Mouse (Mus musculus): ENCODE data around the gene Soga1. TPM values are rescaled to one million over a fixed set of nuclear protein-coding genes. Genes with fewer than 3 reads are reported as not detected.

The Soga1 gene
- total RNA-seq, 2 experiments from 2014 or later, result 36.3 to 46.3 TPM

GRCm38 (mm10) chr2:157064978-157065878 is 13.8 kb downstream of the Soga1 start:
- DNase-seq (ENCODE audit: extremely low spot score in 1 of 2, low spot score in 1 of 2), result no peak

GRCm38 (mm10) chr2:157064136-157064535 is 14.9 kb downstream of the Soga1 start:
- no peak for DNase-seq (ENCODE audit: extremely low spot score in 1 of 2, low spot score in 1 of 2)

GRCm38 (mm10) chr2:157063241-157063700 is 15.8 kb downstream of the Soga1 start:
- no peak for DNase-seq (ENCODE audit: extremely low spot score in 1 of 2, low spot score in 1 of 2)

- DNase-seq (ENCODE audit: extremely low spot score in 1 of 2, low spot score in 1 of 2), result no peak
Observed at GRCm38 (mm10) chr2:157060557-157061305, 18.3 kb downstream of the Soga1 start.

- DNase-seq (ENCODE audit: extremely low spot score in 1 of 2, low spot score in 1 of 2), result no peak
Observed at GRCm38 (mm10) chr2:157060037-157060436, 19.0 kb downstream of the Soga1 start.

DNA sequence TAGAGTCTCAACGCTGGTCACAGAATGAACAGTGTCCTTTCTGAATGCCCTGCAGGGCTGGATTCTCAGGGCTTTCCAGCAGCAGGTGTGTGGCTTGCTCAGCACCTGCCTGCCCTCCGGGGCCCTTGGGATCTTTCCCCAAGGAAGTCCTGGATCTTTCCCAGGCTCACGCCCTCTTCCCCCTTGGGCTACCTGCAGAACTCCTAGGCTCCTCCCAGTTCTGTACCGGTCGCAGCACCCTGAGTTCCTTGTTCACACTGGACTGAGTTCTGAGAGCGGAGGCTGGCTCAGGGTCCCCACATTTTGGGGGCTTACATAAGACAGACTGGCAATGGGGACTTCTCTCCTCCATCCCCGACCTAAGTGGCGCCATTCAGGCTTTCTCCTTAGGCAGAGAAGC is 19.9 kb downstream of the Soga1 start:
- DNase-seq (ENCODE audit: extremely low spot score in 1 of 2, low spot score in 1 of 2), result no peak

DNA sequence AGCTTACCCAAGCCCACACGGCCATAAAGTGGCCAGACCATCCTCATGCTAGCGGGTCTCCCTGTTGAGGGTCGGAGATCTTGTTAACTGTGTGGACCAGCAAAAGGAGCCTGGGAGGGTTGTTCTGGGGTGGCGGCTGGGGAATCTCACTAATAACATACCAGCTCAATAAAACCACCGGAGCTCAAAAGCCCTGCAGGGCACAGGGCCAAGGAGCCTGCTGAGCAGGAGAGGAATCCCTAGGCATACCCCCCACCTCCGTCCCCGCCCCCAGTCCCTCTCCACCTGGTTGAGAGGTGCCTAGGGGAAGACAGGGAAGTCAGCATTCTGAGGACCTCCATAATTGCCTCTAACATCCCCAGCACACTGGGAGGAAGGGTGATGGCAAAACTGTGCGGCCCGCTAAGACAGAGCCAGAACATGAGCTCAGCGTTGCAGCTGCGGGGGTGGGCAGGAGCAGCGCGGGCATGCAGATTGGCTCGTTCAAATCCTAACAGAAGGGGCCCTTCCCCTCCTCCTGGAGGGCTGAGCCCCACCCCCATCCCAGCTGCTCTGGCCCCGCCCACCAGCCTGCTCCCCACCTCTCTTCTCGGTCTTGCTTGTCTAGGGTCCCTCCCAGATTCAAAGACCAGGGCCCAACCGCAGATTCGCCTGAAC is 20.6 kb downstream of the Soga1 start:
- peak in 1 of 2 experiments; percentile 70 for DNase-seq (ENCODE audit: extremely low spot score in 1 of 2, low spot score in 1 of 2)

DNA sequence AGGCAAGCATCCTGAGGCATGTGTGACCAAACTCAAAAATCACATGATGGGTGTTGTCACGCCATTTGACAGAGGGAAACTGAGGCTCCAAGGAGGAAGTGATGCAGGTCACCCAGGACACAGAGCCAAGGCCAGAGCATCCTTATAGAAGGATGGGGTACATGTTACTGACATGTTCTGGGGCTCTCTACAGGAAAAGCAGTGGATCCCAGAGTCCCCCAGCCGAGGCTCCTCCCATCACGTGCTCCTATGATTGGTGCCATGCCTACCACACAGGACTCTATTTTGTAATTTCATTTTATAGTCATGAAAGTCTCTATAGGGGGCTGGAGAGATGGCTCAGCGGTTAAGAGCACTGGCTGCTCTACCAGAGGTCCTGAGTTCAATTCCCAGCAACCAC is 21.3 kb downstream of the Soga1 start:
- DNase-seq (ENCODE audit: extremely low spot score in 1 of 2, low spot score in 1 of 2), result no peak

GRCm38 (mm10) chr2:157057186-157057585 is 21.9 kb downstream of the Soga1 start:
- no peak for DNase-seq (ENCODE audit: extremely low spot score in 1 of 2, low spot score in 1 of 2)

- DNase-seq (ENCODE audit: extremely low spot score in 1 of 2, low spot score in 1 of 2), result no peak
Observed at GRCm38 (mm10) chr2:157055721-157056120, 23.3 kb downstream of the Soga1 start.

DNA sequence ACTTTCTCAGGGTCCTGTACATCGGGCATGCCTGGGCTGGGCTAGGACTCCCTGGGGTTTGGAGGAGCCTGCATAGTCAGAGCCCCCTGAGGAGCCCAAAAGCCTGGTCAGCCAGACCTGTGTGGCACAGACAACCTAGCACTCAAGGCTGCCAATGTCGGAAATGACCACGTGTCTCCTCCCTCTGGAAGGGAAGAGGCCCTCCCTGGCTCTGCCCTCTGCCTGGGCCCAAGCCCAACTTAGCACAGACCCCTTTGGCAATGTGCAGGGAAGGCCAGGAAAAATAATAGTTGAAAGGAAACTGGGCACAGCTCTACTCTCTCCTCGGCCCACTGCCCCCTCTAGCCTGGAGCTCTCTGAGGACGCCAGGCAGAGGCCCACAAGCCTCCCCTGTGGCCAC is 24.2 kb downstream of the Soga1 start:
- no peak for DNase-seq (ENCODE audit: extremely low spot score in 1 of 2, low spot score in 1 of 2)

- no peak for DNase-seq (ENCODE audit: extremely low spot score in 1 of 2, low spot score in 1 of 2)
Observed at GRCm38 (mm10) chr2:157054297-157054696, 24.8 kb downstream of the Soga1 start.

- no peak for DNase-seq (ENCODE audit: extremely low spot score in 1 of 2, low spot score in 1 of 2)
Observed at GRCm38 (mm10) chr2:157053787-157054186, 25.3 kb downstream of the Soga1 start.

DNA sequence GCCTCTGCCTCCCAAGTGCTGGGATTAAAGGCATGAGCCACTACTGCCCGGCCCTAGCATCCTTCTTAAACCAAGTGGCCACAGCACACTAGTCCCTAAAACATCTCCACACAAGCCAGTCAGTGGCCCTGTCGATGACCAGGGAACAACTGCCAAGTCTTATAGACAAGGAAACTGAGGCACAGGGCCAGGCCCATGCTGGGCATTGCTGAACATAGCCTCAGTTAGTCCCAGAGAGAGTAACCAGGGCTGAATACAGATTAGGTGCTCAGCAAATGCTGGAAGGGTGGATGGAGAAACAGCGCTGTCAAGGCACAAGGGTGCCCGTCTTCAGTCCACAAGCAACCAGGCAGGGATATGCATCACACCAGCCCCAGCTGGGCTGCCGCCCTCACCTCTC is 25.9 kb downstream of the Soga1 start:
- DNase-seq (ENCODE audit: extremely low spot score in 1 of 2, low spot score in 1 of 2), result no peak

GRCm38 (mm10) chr2:157052448-157052847 is 26.6 kb downstream of the Soga1 start:
- no peak for DNase-seq (ENCODE audit: extremely low spot score in 1 of 2, low spot score in 1 of 2)

DNA sequence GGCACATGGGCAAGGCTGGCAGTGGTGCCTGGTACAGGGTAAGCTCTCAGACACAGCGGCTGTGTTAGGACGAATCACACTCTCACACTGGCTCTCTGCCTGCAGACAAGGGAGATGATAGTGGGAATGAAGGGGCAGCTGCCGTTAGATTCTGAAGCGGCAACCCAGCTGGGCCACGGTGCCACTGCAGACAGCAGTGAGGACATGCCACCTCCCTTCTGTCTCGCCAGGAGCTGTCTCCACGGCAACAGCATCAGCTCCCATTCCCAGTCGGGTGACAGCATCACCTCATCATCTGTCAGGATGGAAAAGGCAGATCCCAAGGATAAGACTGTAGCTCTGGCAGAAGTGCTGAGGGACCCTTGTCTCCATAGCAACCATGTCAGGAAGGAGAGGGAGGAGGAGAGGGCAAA is 29.2 kb downstream of the Soga1 start:
- DNase-seq (ENCODE audit: extremely low spot score in 1 of 2, low spot score in 1 of 2), result no peak

DNA sequence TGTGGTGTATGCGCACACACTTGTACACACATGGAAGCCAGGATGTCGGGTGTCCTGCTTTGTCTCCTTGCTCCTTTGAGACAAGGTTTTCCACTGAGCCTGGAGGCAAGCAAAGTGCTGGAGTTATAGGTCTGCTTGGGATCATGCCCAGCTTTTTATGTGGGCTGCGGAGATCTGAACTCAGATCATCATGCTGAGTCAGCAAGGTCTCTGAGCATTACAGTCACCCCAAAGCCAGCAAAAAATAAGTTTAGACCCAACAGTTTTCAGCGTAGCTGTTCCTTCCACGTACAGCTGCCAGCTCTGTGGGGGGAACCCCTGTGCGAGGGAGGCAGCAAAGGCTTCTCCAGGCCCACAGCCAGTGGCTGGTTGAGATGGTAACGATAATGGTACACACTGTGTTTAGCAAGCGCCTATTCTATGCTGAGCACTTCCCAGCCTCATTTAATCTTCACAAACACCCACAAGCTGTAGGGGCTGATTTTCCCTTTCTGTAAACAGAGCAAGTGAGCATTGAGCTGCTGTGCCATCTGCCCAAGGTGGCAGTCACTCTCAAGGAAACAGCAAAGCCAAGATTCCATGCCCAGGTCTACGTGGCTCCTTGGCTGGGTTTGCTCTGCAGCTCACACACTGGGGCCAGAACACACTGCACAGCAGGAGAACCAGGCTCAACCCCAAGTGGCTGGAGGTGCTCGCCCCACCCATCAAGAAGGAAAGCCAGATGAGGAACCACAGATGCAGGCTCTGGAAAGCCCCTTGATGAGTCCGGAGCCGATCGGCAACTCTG is 30.5 kb downstream of the Soga1 start:
- DNase-seq (ENCODE audit: extremely low spot score in 1 of 2, low spot score in 1 of 2), result peak in 1 of 2 experiments; percentile 54

DNA sequence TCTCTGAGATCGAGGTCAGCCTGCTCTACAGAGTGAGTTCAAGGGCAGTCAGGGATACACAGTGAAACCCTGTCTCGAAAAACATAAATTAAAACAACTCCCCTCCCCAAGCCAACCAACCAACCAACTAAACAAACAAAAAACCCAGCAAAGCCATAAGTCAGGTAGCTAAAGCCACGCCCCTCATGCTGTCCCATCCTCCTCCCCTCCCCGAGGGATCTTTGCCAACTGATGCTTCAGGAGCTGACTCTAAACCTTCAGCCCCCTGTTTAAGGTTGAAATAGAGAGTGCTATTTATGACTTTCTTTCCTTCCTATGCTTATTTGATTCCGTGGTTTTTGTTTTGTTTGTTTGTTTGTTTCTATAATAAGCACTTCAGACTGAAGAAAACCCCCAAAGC is 32.1 kb downstream of the Soga1 start:
- DNase-seq (ENCODE audit: extremely low spot score in 1 of 2, low spot score in 1 of 2), result no peak

GRCm38 (mm10) chr2:157045932-157046331 is 33.1 kb downstream of the Soga1 start:
- no peak for DNase-seq (ENCODE audit: extremely low spot score in 1 of 2, low spot score in 1 of 2)

DNA sequence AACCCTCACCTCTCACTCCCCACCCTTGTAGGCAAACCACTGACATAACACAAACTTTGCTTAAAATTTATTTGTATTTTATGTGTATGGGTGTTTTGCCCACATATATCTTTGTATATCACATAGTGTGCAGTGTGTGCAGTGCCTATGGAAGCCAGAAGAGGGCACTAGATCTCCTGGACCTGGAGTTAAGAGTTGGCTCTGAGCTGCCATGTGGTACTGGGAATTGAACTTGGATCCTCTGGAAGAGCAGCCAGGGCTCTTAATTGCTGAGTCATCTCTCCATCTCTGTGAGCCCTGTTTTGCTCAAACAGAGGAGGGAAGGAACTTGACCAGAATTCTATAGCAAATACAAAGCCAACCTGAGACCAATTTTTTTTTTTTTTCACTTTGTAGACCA is 35.1 kb downstream of the Soga1 start:
- no peak for DNase-seq (ENCODE audit: extremely low spot score in 1 of 2, low spot score in 1 of 2)

Data from layer of hippocampus, postnatal 25 days (tissue).